Mouse (Mus musculus) olfactory bulb, adult 2 months (tissue): ENCODE data around the gene Pus1.

Experiments used
- CTCF ChIP-seq: fragments of 200-500 bp; IDR thresholded peaks from 2 replicates; pipeline ENCODE4 v1.5.1; 2012; ENCODE audit warnings: low read depth, mild to moderate bottlenecking, low read length, moderate library complexity; ENCODE audit not compliant: insufficient read depth
- POLR2A ChIP-seq: fragments of 200-500 bp; IDR thresholded peaks from 2 replicates; pipeline ENCODE4 v1.6.1; 2012; ENCODE audit warnings: mild to moderate bottlenecking, low read depth, low read length, moderate library complexity; ENCODE audit not compliant: insufficient read depth

- TF ChIP-seq CTCF (peak; percentile 34; the same call in 1 of the 2 replicates), POLR2A (peak; percentile 66; the same call in 1 of the 2 replicates)
Observed at GRCm38 (mm10) chr5:110770448-110771158, 9.9 kb downstream of the Pus1 start, which contains the start of gene Ep400.
